Mouse (Mus musculus) urinary bladder, postnatal 14 days (tissue): ENCODE data around the gene Raver2.
"Not testable (repeated sequence)": the region's sequence is repeated elsewhere in the genome, so short reads cannot be mapped to it uniquely, and the experiment has no call there.

Experiments
- DNase-seq: peaks from one replicate; pipeline ENCODE4 v3.0.0; 2021; ENCODE audit warnings: low spot score

Raver2 gene

DNA sequence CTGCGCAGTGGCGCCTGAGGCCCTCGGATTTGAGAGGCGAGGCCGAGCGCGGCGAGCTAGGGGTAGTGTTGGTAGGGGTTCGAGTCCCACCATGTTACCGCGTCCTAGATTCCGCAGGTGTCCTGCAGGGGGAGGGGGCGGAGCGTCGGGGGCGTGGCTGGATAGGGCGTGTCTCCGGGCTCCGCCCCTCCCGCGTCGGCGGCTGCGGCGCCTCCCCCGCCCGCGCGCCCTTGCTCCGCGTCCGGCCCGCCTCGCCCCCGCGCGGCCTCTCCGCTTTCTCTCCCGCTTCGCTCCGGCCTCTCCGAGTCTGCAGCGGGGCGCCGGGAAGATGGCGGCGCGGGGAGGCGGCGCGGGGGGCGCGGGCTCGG, at the start of gene Raver2:
Gene Raver2 (plus strand): TSS at position 198 of the 368 bp plus-strand sequence.
- DNase-seq, result peak; percentile 65

DNA sequence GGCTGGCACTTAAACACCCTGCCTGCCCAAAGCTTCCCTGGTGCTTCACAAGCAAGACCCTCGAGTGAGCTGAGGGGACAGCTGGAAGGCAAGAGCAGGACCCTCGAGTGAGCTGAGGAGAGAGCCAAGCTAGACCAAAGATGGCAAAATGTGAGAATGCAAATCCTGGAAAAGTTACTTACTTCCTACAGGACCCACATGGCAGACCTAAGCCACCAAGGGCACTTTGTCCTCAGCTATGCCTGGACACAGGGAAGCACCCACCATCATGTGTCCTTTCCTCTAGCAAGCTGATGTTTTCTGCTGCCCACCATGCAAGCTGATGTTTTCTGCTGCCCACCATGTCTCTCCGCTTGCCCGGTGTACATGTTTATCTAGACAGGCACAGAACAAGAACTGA, 48.2 kb upstream of the Raver2 start, which contains the start of gene Gm10577:
Gene Gm10577 (minus strand): TSS at position 101 of the 400 bp plus-strand sequence.
- DNase-seq, result no peak

DNA sequence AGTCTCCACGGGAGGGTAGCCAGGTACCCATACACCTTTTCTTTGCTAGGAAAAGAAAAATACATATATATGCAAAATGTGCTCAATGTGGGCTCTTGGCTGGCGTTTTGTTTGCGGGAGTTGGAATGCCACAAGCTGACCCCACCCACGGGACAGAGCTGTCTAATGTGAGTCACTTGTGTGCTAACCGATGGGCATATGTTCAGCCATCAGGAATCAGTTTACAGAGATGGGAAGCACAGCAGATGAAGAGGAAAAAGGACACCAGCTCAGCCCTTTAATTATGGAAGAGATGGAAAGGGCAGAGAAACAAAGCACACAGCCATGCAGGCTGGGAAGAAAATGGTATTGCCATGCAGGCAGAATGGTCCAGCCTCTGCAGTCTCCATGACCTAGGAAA, 42.2 kb upstream of the Raver2 start:
- DNase-seq, result no peak

DNA sequence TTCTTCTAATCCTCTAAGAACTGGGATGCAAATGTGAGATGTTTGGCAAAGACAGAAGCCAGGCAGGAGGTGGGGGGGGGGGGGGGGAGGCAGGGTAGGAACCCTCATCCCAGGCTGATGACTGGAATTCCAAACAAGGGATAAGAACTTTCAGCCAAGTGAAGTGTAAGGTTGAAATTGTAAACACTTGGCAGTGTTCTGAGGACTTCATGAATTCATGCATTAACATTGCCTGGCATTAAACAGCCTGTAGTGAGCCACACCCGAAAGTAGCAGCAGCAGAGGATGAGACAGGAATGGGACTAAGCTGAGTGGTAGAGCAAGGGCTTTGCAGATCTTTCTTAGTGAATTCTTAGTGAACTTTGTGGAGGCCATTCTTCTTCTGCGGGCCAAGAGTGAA, 41.8 kb upstream of the Raver2 start:
- DNase-seq, result no peak

DNA sequence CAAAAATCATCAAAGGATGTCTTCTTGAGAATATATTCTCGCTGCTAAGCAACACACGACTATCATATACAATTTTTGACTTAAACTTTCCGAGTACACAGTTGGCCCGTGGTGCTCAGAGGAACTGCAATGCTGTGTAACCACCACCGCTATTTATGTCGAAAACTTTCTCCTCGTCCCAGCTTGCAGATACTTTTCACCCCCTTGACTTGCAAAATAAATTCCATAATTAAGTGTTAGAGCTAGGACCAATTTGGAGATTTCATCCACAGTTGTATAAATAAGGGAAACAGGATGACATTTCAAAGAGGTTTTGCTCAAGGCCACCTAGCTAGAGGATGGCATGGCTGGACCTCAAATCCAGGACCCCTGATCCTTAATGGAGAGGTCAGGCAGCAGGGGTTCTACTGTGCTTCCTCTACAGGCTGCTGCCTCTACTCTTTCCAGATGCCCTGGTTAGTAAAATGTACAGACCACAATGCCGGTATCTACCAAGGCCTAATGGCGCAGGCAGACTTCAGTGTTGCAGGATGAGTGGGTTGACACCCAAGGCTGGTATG, 40.9 kb upstream of the Raver2 start:
- DNase-seq, result no peak

DNA sequence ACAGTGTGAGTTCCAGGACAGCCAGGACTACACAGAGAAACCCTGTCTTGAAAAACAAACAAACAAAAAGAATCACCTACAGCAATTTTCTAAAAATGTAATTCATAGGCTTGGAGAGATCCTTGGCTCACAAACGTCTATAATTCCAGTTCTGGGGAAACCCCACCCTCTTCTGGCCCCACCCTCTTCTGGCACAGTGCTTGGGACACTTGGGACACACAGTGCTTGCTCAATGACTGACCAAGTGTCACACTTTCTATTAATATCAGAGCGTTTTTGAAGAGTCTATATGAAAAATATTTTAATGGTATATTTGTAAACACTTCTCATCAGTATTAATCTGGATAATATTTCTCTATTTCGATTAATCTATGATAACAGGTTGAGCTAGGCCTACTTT, 35.7 kb upstream of the Raver2 start:
- DNase-seq, result no peak

DNA sequence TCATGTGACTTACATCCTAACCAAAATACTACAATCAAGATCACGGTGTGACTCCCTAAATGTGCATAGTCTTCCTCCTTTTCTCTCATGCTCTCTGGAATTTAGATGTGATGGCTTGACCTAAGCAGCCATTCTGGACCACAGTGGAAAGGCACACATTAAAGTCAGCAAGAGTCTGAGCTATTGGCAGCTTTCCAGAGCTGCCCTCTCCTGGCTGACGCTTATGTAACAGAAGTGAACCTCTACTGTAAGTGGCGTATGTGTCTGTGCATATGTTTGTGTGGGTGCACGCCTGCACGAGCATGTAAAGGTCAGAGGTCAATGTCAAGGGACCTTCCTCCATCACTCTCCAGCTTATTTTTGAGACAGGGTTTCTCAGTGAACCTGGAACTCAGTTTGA, 33.7 kb upstream of the Raver2 start:
- no peak for DNase-seq

DNA sequence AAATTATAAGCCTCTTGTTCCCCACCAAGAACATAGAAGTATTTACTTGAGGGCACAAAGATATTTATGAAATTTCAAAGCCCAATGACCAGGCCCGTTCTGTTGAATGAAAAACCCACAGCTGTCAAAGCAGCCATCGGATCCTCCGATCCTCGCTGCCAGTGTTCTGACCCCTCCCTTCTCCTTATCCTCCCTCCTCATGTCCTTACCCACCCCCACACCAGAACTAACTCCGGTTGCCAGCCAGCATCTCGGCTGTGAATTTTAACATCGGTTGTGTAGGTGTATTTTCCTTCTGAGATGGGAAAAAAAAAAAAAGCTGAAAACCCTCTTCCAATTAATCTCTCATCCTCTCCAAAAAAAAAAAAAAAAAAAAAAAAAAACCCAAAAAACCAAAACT, 31.6 kb upstream of the Raver2 start:
- DNase-seq, result no peak

DNA sequence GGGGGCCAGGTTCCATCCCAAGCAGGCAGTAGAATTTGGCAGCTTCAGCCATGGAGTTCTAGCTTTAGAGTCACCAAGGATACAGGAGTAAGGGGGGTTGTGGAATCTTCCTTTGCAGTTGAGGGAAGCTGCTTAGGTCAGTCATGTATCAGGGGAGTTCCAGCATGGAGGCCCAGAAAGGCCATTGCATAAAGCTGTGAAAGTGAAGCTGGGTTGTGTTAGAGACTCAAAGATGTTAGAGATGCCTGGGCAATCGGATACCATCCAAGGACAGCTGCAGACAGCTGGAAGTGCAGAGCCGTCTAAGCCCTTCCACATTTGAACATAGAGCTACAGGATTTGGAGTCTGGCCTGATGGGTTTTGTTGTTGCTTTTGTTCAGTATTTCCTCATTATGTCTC, 25.1 kb upstream of the Raver2 start:
- no peak for DNase-seq

DNA sequence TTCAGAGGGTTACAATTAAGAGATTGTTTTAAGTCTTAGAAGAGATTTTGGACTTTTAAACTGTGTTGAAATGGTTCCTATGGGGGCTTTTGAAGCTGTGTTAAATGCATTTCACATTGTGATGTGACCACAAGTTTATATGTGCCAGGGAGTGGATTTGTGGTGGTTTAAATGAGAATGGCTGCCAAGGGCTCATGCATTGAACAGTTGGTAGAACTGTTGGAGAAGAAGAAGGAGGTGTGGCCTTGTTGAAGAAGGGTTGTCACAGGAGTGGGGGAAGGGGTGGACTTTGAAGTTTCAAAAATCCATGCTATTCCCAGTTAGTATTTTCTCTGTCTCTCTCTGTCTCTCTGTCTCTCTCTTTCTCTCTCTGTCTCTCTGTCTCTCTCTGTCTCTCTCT, 24.6 kb upstream of the Raver2 start:
- DNase-seq, result no peak

DNA sequence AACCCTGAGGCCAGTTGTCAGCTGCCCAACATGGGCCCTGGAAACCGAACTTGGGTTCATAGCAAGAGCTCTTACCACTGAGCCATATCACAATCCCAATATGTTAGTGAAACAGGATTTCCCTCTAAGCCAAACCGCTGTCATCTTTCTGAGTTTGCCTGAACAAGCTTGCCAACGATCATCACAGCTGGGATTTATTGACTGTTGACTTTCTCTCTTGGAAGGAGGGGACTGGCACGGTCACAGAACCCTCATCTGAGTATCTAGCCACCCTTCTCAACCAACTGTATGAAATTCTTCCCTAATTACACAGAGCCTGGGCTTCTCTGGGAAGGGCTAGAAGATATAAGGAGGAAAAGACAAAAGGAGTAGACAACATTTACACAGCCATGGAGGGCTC, 22.2 kb upstream of the Raver2 start:
- DNase-seq, result no peak

DNA sequence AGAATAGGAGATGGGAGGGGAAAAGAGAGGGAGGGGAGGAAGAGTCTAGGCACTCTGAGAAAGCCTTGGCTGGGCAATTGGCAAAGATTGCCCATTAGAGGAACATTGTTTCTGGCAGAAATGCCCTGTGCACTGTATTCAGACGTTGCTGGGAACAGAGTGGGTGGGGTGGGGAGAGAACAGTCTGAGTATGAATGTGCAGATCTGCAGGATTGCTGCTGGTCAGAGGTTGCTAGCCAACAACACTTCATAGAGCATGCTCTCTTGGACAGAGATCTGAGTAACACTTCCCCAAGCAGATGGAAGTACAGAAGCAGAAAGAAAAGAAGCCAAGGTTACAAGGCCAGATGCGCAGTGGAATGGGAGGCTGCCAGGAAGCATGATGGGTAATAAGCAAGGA, 6.6 kb upstream of the Raver2 start:
- no peak for DNase-seq

DNA sequence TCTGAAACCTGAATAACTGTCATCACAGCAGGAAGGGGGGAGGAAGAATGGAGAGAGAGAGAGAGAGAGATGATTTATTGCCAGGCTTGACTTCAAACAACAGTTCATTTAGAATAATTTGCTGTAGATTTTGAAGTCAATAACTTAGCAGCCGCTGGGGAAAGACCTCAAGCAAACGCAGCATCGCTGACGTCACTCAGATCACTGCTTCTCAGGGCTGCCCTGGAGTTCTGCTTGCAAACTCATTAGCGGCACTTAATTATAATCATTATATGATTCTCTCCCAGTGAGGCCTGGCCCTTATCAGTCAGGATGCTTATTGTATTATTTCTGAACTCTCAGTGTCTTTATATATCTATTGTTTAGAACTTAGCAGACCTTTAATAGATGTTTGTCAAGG, 2.4 kb upstream of the Raver2 start:
- DNase-seq, result no peak

DNA sequence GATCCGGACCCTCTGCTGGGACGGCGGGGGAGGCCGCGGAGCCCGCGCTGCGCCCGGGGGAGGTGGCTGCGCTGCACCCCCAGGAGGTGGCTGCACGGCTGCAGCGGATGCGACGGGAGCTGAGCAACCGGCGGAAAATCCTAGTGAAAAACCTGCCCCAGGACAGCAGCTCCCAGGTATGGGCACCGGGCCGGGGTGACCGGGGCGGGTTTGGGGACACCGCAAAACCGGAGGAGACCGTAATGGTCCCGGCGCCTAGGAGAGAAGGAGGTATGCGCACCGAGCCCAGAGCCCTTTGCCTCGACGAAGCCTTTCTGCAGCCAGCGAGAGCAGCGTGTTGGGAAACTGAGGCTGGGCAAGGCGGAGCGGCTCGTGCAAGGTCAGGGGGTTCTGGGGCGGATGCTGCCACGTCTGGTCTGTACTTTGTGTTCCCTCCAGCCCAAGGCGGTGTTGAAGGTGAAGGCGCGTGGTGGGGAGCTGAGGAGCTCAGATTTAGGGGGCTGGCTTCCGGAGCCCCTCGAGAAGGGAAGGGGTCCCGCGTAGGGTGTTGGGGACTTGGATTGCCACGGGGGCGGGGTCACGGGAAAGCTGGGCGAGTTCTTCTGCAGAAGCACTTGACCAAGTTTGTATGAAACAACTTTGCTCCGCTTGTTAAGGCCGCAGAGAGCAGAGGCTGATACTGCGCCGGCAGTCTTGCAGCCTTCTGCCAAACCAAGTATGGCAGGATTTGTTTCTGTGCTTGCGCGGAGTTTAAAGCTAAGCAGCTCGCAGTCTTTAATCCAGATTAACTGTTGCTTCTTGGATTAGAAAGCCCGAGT, 580 bp downstream of the Raver2 start:
- DNase-seq, result peak; percentile 26

DNA sequence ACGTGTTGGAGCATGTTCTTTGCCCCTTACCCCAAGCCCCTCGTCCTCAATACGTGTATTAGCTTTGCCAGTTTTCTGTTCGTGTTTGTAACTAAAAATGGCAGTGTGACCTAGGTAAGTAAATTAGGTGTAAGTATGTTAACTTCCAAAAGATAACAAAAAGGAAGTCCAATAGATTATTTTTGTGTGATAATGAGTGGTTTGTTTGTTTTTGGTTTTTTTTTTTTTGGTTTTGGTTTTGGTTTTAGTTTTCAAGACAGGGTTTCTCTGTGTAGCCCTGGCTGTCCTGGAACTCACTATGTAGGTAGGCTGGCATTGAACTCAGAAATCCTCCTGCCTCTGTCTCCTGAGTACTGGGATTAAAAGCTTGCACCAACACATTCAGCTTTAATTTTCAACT, 2.8 kb downstream of the Raver2 start:
- DNase-seq, result no peak

DNA sequence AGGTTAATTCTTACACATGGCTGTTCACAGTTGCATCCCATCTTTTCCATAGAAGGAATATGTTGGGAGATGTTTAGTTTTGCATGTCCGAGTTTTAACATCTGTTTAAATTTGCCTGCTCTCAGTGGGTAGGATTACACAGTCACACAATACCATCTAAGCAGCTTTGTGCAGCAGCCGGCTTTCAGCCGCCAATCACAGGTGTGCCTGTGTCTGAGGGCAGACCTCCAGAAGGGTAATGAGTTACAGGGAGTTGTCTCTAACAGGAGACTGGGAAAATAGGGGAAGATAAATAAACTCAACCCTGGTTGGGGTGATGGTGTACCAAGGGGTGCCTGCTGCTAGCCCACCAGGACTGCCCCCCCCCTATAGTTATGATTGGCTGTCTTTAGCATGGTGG, 7.6 kb downstream of the Raver2 start:
- DNase-seq, result no peak

DNA sequence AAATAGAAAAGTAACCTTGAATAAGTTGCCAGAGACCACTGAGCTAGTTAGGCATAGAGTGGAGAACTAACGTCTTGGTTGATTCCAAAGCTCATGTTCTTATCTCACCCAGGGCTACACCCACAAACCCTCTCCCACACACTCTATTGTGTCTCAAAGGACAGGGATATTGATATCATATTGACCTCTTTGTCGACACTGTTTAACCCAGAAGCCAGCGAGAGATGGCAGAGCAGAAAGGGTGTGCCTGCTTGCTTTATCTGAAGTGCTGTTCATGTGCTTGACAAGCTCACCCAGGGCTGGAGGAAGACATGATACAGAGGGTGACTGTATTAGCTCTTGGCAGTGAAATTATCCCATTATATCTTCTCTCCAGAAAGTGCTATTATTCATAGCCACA, 11.2 kb downstream of the Raver2 start:
- no peak for DNase-seq

DNA sequence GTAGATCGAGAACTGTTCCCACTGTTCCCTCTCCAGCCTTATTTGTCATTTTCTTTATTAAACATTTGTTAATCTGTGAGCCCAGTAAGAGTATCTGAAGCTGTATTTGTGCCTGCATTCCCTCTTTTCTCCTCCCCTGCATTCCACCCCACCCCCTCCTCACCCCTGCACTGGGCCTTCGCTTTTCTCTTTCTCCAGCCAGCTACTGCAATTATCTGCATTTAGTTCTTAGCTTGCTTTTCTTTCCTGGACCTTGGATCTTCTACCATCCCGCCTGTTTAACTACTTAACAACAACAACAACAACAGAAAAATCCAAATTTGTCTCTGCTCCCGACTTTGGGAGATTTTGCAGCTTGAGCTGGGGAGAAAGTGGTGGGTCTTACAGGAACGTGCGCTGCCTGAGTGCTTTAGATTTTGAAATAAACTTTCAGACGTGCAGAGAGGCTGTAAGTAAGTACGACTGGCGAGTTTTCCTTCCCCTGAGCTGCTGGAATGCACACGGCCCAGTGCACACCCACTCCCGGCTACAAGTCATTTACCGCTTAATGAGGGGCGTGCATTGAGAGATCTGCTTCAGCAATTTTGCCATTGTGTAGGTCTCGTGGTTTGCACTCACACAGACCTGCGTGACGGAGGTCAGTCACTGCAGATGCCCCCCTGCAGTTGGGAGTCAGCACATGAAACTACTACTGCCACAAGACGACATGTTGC, 13.5 kb downstream of the Raver2 start:
- no peak for DNase-seq

DNA sequence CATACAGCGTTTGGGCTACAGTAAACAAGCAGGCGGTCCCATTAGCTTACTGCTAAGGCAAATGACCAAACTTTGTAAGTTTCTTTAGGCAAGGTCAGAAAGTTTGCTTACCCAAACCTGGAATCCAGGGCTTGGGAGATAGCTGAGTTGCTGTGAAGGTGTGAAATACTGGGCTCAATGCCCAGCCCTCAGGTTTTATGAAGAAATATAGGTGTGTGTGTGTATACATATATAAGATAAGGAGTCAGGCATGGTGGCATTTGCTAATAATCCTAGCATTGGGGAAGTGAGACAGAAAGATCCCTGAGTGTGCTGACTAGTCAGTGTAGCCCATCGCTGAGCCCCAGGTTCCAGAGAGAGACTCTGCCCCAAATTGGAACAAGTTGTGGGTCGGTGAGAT, 16.1 kb downstream of the Raver2 start:
- no peak for DNase-seq

DNA sequence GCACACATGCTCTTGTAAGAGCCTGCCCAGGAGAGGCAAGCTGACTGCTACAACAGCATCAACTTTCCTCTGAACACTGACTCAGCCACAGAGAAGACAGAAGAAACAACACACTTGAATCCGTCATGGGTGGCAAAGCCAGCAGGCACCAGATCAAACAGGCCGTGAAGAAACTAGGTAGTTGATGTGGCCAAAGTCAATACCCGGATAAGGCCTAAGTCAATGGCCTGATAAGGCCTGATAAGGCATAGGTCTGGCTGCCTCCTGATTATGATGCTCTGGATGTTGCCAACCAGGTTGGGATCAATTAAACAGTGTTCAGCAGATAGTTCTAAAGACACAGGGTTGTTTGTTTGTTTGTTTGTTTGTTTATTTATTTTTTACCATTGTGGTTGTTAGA, 17.3 kb downstream of the Raver2 start:
- no peak for DNase-seq

DNA sequence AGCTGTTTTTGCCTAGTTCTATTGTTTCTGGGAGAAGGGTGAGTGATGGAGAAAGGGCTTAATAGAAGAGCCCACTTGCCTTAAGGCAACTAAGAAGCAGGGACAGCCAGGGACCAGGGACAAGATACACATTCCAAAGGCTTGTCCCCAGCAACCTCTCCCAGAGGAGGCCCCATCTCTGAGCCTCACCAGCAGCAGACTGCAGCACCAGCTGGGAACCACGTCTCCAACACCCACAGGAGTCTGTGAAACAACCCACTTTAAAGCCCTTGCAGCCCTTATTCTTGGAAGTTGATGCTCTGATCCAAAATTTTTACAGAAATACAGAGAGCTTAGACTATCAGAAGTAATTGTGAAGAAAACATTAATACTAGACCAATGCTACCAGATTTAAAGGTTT, 18.9 kb downstream of the Raver2 start:
- DNase-seq, result no peak

DNA sequence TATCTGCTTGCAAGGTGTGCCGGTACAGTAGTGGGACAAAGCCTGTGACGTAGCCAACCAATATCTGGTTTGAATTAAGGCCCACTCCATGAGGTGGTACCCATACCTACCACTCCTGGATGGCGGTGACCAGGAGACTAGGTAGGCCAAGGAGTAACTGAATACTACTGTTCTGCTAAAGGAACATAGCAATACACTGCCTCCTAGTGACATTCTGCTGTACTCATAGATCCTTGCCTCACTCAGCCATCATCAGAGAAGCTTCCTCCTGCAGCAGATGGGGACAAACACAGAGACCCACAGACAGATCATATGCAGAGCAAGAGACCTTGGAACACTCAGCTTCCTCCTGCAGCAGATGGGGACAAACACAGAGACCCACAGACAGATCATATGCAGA, 21.8 kb downstream of the Raver2 start:
- not testable (repeated sequence) for DNase-seq

DNA sequence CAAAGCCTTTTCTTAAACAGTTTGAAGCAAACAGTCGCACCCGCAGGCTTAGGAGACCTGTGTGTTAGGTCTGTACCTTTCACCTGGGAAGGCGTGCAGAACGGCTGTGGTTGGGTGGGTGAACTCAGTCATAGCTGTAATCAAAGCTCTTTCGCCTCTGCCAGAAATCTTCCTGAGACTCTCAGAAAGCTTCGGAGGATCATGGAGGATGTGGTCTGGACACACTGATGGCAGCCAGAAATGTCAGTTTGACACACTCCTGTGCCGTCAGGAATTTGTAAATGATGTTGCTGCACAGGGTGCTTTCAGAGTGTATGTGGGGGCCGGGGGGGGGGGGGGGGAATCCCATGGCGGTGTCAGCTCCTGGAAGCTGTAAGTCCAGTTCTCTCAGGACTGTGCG, 24.5 kb downstream of the Raver2 start:
- DNase-seq, result no peak
